Mouse (Mus musculus) ES-E14 (cell line): ENCODE data around the gene Klhl3.

Experiments used
- MAFK ChIP-seq: IDR thresholded peaks from 2 replicates; pipeline ENCODE4 v1.6.1; 2014; ENCODE audit warnings: mild to moderate bottlenecking, low read depth, low read length, inconsistent platforms; ENCODE audit not compliant: insufficient read depth
- ZC3H11A ChIP-seq: IDR thresholded peaks from 2 replicates; pipeline ENCODE4 v1.6.1; 2012; ENCODE audit warnings: low read depth, mild to moderate bottlenecking, inconsistent platforms, low read length, borderline replicate concordance

GRCm38 (mm10) chr13:58049121-58049520 is 64.3 kb downstream of the Klhl3 start:
- TF ChIP-seq MAFK (no peak), ZC3H11A (no peak)
